Mouse (Mus musculus) heart, embryonic 11.5 days (tissue): ENCODE results near the gene Pla1a. TPM values are rescaled to one million over a fixed set of nuclear protein-coding genes. Genes with fewer than 3 reads are reported as not detected.

Experiments used
- ATAC-seq: fragments of 200-750 bp; cut with Nextera tagmentation; replicated peaks from 2 replicates; pipeline ENCODE4 v1.8.0; 2017; ENCODE audit warnings: moderate library complexity; ENCODE audit not compliant: insufficient number of reproducible peaks, low FRiP score, low TSS enrichment
- H3K27ac ChIP-seq: fragments of 300-500 bp; sonication (generic); 2 replicates; pipeline ENCODE4 v1.5.1; 2014; ENCODE audit warnings: mild to moderate bottlenecking, low read depth, low read length
- H3K27me3 ChIP-seq: fragments of 300-500 bp; sonication (generic); 2 replicates; pipeline ENCODE4 v1.6.1; 2014; ENCODE audit warnings: mild to moderate bottlenecking, low read length, mixed read lengths; ENCODE audit not compliant: control insufficient read depth, insufficient read depth
- H3K36me3 ChIP-seq: fragments of 300-500 bp; sonication (generic); 2 replicates; pipeline ENCODE4 v1.6.1; 2014; ENCODE audit warnings: mild to moderate bottlenecking, low read length, moderate library complexity, mixed read lengths; ENCODE audit not compliant: control insufficient read depth, insufficient read depth
- H3K4me1 ChIP-seq: fragments of 300-500 bp; sonication (generic); 2 replicates; pipeline ENCODE4 v1.6.1; 2014; ENCODE audit warnings: low read length; ENCODE audit not compliant: control insufficient read depth, insufficient read depth
- H3K4me2 ChIP-seq: fragments of 300-500 bp; sonication (generic); 2 replicates; pipeline ENCODE4 v1.6.1; 2014; ENCODE audit warnings: mild to moderate bottlenecking, moderate library complexity
- H3K4me3 ChIP-seq: fragments of 300-500 bp; sonication (generic); 2 replicates; pipeline ENCODE4 v1.5.1; 2014; ENCODE audit warnings: low read depth, low read length
- H3K9ac ChIP-seq: fragments of 300-500 bp; sonication (generic); 2 replicates; pipeline ENCODE4 v1.6.1; 2014; ENCODE audit warnings: mild to moderate bottlenecking, low read depth, low read length, moderate library complexity
- H3K9me3 ChIP-seq: fragments of 300-500 bp; sonication (generic); replicated peaks from 2 replicates; pipeline ENCODE4 v1.6.1; 2016; ENCODE audit warnings: low read length; ENCODE audit not compliant: control insufficient read depth
- WGBS: fragments of 180-500 bp; shearing (Covaris S2); extraction: QIAGEN DNeasy Blood & Tissue Kit; methylation state at CpG from one replicate; pipeline ENCODE4 v1.1.7; 2014; ENCODE audit not compliant: insufficient replicate concordance; 5-methylcytosine and 5-hydroxymethylcytosine counted together
- polyA plus RNA-seq: library from polyadenylated mRNA; unstranded; fragments of >200 nt; fragmentation: Nextera tagmentation; extraction: Ambion mirVana; gene quantifications from 2 replicates; pipeline ENCODE4 v1.2.1, GENCODE M21; 2014

Pla1a gene
- polyA plus RNA-seq, 1 experiment from 2014 or later: 0.43 TPM

GRCm38 (mm10) chr16:38473661-38474060, 40.7 kb upstream of the Pla1a start:
- H3K36me3 ChIP-seq: no peaks in the 10 kb centered on the region
- 76% methylated on average over 5 of the region's 5 CpGs for WGBS
- no peak overlapping the region for H3K9ac ChIP-seq
- H3K4me2 ChIP-seq: no peak overlapping the region
- H3K27ac ChIP-seq: no peak overlapping the region
- H3K9me3 ChIP-seq: no peaks in the 10 kb centered on the region
- H3K4me1 ChIP-seq: peaks cover 5% of the 10 kb centered on the region; the same call in 1 of the 2 replicates
- H3K4me3 ChIP-seq: no peak overlapping the region
- no peaks in the 10 kb centered on the region for H3K27me3 ChIP-seq
- no peak for ATAC-seq

GRCm38 (mm10) chr16:38472507-38472873, 39.5 kb upstream of the Pla1a start:
- Histone ChIP-seq H3K9ac (no peak overlapping the region), H3K36me3 (no peaks in the 10 kb centered on the region), H3K27me3 (no peaks in the 10 kb centered on the region), H3K9me3 (no peaks in the 10 kb centered on the region), H3K4me3 (no peak overlapping the region), H3K4me1 (peaks cover 5% of the 10 kb centered on the region; the same call in 1 of the 2 replicates), H3K4me2 (no peak overlapping the region), H3K27ac (no peak overlapping the region)
- no peak for ATAC-seq
- WGBS: 83% methylated on average over 5 of the region's 5 CpGs

- ATAC-seq: no peak
- H3K4me2 ChIP-seq: no peak overlapping the region
- H3K27me3 ChIP-seq: no peaks in the 10 kb centered on the region
- WGBS: 66% methylated on average over 11 of the region's 11 CpGs
- no peaks in the 10 kb centered on the region for H3K9me3 ChIP-seq
- no peak overlapping the region for H3K4me3 ChIP-seq
- no peaks in the 10 kb centered on the region for H3K36me3 ChIP-seq
- no peak overlapping the region for H3K9ac ChIP-seq
- no peak overlapping the region for H3K27ac ChIP-seq
- peaks cover 9% of the 10 kb centered on the region; the same call in 1 of the 2 replicates for H3K4me1 ChIP-seq
Measured at GRCm38 (mm10) chr16:38471697-38472506, 39.0 kb upstream of the Pla1a start.

- Histone ChIP-seq H3K4me2 (no peak overlapping the region), H3K4me1 (0 out of 2 replicates have a peak, but pooled peaks cover 4% of the 10 kb centered on the region), H3K27me3 (no peaks in the 10 kb centered on the region), H3K27ac (no peak overlapping the region), H3K4me3 (no peak overlapping the region), H3K9me3 (no peaks in the 10 kb centered on the region), H3K9ac (no peak overlapping the region), H3K36me3 (no peaks in the 10 kb centered on the region)
- WGBS: 79% methylated on average over 8 of the region's 8 CpGs
- ATAC-seq: no peak
Measured at GRCm38 (mm10) chr16:38469437-38469836, 36.5 kb upstream of the Pla1a start.

- Histone ChIP-seq H3K27me3 (no peaks in the 10 kb centered on the region), H3K9me3 (no peaks in the 10 kb centered on the region), H3K4me1 (0 out of 2 replicates have a peak, but pooled peaks cover 4% of the 10 kb centered on the region), H3K27ac (no peak overlapping the region), H3K9ac (no peak overlapping the region), H3K4me3 (no peak overlapping the region), H3K36me3 (no peaks in the 10 kb centered on the region), H3K4me2 (no peak overlapping the region)
- no peak for ATAC-seq
- WGBS: 35% methylated on average over 3 of the region's 3 CpGs
Measured at GRCm38 (mm10) chr16:38468706-38469018, 35.7 kb upstream of the Pla1a start.

GRCm38 (mm10) chr16:38467917-38468705, 35.2 kb upstream of the Pla1a start:
- ATAC-seq: no peak
- Histone ChIP-seq H3K36me3 (no peaks in the 10 kb centered on the region), H3K4me3 (no peak overlapping the region), H3K4me1 (0 out of 2 replicates have a peak, but pooled peaks cover 4% of the 10 kb centered on the region), H3K4me2 (no peak overlapping the region), H3K27ac (no peak overlapping the region), H3K27me3 (no peaks in the 10 kb centered on the region), H3K9ac (no peak overlapping the region), H3K9me3 (no peaks in the 10 kb centered on the region)
- 60% methylated on average over 8 of the region's 8 CpGs for WGBS

- 75% methylated on average over 13 of the region's 13 CpGs for WGBS
- ATAC-seq: no peak
- H3K27me3 ChIP-seq: no peaks in the 10 kb centered on the region
Measured at GRCm38 (mm10) chr16:38467091-38467916, 34.4 kb upstream of the Pla1a start.

GRCm38 (mm10) chr16:38466089-38466488, 33.1 kb upstream of the Pla1a start:
- 75% methylated on average over 4 of the region's 4 CpGs for WGBS
- Histone ChIP-seq H3K27me3 (no peaks in the 10 kb centered on the region), H3K36me3 (no peaks in the 10 kb centered on the region), H3K4me3 (no peak overlapping the region), H3K9ac (no peak overlapping the region), H3K4me2 (no peak overlapping the region), H3K27ac (no peak overlapping the region), H3K4me1 (0 out of 2 replicates have a peak, but pooled peaks cover 4% of the 10 kb centered on the region), H3K9me3 (no peaks in the 10 kb centered on the region)
- ATAC-seq: no peak

More at GRCm38 (mm10) chr16:38467091-38467916, 34.4 kb upstream of the Pla1a start:
- Histone ChIP-seq H3K4me1 (0 out of 2 replicates have a peak, but pooled peaks cover 4% of the 10 kb centered on the region), H3K9me3 (no peaks in the 10 kb centered on the region), H3K4me3 (no peak overlapping the region), H3K36me3 (no peaks in the 10 kb centered on the region), H3K9ac (no peak overlapping the region), H3K4me2 (no peak overlapping the region), H3K27ac (no peak overlapping the region)
